Mouse (Mus musculus) lung, postnatal 4 days (tissue): Measurements from ENCODE around the gene Spock1.

Experiments used
- DNase-seq, 2 experiments: peaks; one replicate each; pipeline ENCODE4 v3.0.0; 2021

Gene Spock1

DNA sequence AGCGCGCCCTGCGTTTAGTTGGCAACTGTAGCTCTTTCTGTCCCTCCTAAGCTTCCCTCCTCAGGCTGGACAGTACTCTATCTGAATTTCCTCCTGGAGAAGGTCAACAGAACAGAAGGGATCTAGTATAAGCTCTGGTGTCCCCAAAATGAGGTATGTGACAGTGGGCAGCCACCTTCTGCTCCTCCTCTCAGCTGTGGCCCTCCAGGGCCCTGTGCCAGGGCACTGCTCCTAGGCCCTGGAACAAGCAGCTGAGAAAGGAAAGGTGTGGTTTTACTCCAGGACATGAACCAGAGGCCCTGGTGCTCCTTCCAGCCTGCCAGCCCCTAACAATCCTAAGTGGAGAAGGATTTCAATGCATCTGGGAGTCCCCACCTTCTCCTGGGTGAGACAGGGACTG is 51.1 kb downstream of the Spock1 start:
- no peak for DNase-seq

DNA sequence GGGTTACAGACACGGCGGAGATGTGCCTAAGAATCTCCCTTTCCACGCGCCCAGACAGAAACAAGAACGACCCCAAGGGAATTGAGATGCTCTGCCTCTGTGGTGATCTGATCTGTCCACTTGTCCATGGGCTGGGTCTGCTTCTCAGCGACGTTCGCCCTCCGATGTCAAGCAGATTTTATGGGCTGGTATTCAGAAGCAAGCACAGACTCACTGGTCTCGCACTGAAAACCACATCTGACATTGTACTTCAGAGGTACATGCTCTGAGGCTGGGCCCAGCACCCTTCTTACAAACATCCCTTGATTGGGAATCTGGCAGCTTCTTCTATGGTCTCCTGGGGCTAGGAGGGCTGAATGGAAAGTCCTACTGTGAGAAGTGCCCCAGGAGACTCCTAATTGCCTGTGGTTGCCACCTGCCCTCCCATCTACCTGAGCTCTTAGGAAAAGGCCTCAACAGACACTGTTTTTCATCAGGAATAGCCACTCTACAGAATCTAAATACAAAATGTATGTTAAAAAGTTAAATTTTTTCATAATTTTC is 51.8 kb downstream of the Spock1 start:
- DNase-seq: no peak

DNA sequence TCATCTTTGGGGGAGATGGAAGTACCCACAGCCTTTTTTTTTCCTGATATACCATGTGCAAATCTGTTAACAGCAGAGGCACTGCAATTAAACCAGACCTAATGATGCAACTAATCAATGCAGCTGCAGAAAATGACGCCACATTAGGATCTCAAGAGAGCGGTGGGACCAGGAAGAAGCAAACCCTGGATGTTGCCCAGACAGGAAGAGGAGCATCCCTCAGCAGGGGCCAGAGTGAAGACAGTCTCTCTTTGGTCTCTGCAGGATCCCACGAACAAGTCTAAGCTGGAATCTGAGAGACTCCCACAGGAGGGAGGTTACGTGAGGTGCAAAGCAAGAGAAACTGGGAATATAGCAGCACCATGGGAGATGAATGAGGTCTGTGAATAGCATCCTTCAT is 52.4 kb downstream of the Spock1 start:
- DNase-seq: no peak

DNA sequence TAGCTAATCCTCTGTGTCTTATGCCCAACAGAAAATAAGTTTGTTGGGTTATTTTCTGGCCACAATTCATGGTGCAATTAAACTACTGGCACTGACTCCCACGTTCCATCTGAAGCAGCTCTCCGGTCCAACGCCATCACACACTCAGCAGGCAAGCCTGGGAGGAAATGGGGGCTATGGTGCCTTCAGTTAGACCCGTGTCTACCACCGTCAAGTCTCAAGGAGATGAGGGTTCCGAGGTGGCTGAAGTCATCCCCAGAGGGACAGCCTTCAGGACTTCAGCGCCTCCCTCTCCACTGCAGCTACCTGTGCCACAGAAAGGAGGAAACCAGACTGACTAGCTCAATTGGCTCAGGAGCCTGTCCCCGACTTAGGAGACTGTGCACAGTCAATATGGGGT is 53.7 kb downstream of the Spock1 start:
- DNase-seq: no peak

DNA sequence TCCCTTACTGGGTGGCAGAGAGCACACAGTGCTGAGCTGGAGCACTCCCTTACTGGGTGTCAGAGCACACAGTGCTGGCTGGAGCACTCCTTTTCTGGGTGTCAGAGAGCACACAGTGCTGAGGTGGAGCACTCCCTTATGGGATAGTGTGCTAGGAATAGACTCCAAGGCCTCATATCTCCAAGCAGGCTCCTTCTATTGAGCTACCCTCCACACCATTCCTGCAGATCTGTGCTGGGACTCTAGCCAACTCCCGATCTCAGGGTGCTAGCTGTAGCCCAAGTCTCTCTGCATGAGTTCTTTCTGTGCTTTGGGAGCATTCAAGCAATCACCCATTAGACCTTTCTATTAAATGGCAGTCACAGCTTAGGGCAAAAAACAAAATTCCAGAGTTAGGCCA is 54.5 kb downstream of the Spock1 start:
- no peak for DNase-seq

DNA sequence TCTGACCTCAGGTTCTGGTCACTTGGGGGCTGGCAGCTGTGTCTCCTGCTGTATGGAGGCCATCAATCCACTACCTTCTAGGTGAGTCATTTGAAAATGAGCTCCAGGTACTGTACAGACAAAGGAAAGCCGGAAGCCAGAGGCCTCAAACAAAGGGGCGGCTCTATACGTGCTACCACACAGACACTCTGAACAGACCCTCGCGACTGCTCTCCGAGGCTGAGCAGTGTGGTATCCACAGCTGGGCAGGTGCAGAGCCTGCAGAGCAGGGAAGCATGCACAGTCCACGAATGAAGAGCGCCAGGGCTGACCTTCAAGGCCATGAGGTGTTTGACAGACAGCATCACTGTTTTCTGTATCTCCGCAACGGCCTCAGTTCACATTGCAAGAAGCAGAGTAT is 55.0 kb downstream of the Spock1 start:
- no peak for DNase-seq

DNA sequence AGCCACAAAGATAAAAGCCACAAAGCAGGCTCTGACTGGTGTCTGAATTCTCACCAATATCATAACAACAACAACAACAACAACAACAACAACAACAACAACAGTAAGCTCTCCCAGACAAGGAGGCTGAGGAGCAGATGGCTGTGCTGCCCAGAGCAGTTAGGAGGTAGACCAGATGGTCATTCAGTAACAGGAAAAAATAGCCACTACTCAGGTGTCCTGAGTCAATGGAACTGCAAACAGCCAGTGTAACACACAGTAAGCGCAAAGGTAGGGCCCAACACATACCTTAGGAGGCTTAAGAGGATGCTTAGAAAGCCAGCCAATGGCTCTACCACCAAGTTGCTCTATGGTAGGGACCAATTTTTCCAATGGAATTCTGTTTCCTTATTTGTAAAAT is 59.2 kb downstream of the Spock1 start:
- DNase-seq: no peak

DNA sequence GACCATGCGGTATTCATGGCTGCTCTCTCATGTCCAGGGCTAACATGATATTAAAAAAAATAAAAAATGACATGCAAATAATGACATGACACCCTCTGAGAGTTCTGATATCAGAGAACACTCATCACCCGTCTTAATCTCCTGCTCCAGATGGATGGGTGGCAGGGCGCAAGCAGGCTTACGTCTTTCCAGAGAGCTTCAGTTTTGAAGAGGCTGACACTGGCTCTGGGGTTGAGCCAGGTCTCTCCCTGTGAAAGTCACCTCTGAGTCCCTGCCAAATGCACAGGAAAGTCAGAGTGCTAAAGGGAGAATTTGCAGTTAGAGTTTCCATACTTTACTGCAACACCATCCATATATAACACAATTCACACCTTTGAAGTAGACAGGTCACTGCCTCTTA is 61.0 kb downstream of the Spock1 start:
- DNase-seq: no peak

DNA sequence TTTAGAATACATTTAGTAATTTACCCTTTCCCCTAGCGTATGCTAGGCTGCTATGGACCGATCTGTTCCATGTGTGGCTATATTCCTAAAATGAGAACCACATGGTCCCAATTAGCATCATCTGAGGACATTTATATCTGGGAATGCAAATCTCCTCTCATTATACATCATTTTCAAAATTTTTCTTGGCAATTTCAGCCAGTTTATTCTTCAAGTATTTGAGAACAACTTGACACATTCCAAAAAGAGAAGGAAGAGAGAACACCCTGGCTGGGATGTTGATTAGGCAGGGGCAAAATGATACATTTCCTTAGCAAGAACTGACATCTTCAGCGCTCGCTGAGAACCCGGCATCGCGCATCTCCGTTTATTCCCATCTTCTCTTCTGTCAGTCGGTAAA is 61.7 kb downstream of the Spock1 start:
- no peak for DNase-seq

DNA sequence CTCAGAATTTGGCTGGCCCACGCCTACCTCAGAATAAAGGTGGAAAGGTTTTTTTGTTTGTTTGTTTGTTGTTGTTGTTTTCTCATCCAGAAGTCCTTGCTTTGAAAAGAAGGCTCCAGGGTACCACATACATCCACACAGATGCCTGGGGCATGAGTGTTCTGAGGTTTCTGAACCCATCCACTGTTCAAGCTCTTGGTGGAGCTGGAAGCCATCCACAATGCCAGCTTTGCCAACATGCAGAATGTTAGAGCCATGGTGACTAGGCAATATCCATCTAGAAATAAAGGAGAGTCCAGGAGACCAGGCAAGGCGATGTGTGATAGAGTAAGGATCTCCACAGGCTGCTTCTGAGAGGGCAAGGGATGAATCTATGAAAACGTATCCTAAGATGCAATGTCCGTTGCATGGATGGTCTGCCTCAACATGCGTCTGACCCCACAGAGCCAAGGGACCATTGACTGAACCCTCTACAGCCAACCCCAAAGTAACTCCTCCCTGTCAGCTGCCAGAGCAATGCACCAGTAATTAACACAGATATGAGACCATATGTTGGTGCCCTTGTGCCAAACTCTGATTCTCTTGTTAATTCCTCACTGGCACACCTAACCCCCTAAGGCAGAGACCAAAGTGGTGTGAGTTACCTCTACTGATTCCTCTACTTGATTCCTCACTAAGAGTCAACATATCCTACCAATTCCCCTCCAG is 66.8 kb downstream of the Spock1 start:
- no peak for DNase-seq

DNA sequence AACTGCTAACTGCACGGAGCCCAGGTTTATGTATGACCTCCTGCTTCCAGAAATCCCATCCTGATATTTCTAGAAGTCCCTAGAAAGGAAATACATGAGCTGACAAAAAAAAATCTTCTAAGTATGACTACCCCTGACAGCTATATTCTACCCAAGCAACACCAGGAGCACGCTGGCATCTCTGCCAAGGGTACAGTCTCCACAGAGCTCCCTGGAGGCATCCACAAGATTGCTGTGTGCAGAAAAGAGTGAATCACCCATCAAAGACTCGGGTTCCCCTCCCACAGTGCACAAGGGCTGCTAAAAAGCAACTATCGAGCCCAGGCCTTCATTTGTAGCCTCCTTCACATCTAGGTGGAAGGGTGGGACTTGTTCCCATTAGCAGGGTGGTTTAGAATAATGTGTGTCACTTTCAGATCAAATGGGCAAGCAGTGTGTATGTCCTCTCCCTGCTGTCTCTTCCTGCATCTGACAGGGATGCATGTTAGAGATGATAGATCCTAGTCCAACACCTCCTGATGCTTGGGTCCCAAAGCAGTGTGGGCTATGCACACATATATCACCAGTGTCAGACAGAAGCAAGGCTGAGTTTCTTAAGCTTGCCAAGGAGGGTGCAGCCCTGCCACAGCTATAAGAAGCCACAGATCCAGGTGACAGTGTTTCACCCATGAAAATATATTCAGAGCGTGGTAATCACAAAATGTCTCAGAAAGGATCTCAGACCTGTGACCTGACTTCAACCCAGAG is 70.3 kb downstream of the Spock1 start:
- no peak for DNase-seq

DNA sequence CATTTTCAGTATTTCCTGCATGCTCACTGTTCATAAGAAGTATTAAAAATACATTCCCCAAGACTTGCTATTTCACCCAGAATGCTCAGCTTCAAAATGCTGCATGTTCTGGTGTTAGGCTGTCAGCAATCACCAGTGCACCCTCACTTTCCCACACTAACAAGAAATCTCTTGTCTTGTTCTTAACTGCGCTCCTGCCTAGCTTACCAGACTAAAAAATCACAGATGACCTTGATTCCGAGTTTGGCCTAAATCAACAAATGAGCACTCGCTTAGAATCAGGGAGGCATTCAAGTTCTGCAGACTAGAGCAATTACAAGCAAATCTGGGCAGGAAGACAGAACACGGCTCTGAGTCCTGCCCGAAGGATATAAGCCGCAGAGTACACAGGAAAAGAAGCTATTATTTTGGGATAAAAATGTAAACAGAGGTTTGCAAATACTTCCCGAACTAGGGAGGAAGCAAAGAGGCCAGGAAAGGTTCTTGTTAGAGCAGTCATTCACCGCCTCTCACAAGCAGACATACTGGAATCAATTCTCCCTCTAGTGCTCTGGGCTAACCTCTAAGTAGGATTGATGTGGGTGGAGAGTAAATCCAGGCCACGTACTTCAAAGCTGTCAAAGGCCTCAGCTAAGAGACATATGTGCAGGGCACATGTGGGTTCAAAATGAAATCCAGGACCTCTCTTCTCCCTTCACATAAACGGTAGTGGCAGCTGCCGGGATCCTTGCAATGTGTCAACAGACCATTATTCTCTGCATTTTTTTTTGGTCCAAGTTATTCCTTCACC is 76.6 kb downstream of the Spock1 start:
- no peak for DNase-seq

DNA sequence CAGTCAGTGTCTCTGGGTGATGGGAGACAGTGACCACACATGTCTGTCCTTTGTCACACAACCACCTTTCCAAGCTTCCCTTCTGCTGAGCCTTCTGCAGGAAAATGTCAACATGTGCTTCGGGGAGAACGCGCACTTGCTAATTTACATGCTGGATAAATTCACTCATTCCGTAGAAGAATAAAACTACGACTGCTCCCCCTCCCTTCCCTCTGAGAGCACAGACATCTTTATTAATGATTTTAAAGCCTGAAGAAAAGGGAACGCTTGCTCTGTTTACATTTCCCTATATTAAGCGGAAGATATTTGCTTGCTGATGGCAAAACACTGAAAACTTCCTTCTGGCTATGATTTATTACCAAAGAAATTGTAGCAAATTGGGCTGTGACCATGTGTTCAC is 77.2 kb downstream of the Spock1 start:
- no peak for DNase-seq

DNA sequence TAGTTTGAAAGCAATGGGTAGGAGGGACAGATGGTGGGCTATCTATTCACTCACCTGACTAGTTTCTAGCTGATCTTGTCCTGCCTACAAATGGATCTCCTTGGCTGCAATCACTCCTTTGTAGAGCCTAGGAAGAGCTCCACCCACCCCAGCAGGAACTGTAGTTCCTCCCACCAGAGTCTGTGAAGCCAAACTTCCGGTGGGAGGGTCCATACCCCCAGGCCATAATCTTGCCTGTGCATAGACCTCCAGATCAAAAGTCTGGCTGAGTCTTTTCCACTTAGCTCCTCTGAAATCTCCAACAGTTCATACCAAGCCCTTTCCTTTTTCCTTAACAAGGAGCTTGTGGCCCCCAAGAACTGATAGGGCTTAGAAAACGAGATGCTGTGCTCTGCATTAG is 78.0 kb downstream of the Spock1 start:
- no peak for DNase-seq

DNA sequence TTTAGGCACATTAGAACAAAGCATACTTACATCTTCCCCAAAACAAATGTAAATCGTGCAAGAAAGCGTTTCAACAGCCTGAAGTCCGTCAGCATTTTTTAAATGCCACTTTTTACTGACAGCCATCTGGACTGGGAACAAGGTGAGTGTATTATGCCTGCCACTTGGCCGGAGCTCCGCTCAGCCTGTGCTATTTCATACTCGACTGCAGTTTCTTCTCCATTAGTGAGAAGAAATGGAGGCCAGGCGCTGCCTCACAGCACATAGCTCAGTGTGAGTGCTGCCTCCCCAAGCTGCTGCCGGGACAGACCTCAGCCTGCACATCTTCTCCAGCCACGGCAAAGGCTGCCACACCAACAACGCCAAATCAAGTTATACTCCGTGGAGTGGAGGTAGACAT is 91.9 kb downstream of the Spock1 start:
- no peak for DNase-seq

DNA sequence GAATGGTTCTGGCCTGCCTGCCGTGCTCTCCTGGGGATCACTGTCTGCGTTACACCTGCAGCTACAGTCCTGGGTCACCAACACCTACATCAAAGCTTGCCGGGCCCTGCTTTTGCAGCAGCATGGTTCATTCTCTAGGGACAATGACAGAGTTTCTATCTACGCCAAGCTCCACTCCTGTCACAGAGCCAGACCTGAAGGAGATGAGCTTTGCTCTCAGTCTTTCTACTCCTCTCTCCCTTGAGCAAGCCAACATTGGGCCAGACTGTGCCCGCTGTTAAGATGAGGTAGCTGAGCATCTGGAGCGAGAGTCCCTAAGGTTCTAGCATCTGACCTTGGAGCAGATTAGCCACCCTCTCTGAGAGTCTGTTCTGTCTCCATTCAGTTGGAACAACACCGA is 95.5 kb downstream of the Spock1 start:
- DNase-seq: no peak

DNA sequence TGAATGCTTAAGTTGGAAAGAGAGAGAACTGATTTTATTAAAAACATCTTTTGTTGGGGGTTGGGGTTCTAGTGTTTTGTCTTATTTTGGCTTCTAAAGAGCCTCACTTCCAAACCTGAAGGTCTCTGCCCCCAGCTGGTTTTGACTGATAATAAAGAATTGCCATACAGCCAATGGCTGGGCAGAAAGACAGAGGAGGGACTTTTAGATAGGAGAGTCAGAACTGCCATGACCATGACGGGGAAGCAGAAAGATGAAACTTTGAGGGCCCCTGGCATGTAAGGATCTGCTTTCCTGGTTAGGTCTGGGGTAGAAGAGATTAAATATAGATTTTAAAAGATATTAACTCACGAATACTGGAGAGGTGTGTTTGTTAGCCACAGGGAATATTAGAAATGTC is 96.9 kb downstream of the Spock1 start:
- DNase-seq: no peak

DNA sequence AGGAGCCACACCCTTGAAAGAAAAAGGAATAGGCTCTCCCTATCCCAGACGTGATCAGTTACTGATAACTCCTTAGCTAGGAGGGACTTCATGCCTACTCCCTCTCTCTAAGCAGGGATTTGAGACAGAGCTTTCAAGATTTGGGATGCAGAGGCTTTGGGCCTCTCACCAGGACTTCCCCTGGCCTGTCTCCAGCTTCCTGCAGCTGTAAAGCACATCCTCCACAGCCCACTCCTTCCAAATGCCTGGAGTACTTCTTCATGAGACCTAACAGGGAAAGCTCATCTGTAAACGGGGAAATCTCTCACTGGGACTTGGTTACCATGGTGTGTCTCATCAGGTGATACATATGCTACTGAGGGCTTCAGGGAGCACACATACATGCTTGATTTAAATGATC is 97.3 kb downstream of the Spock1 start:
- DNase-seq: no peak

DNA sequence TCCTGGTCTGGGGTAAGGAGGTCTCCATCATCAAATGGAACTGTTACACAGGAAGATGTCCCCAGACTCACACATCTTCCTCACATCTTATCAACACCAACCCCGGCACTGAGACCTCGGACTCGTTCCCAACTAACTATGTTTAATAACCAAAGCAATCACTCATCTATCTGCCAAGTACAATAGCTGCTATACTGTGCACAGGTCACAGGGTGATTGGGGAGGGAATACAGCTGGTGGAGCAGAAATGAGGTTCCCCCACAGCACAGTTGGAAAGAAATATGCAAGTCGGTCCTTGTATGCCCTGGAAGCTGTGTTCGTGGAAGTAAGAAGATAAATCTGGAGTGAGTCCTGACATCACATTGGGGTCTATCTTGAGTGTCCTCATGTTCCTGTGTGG is 98.0 kb downstream of the Spock1 start:
- DNase-seq: no peak

DNA sequence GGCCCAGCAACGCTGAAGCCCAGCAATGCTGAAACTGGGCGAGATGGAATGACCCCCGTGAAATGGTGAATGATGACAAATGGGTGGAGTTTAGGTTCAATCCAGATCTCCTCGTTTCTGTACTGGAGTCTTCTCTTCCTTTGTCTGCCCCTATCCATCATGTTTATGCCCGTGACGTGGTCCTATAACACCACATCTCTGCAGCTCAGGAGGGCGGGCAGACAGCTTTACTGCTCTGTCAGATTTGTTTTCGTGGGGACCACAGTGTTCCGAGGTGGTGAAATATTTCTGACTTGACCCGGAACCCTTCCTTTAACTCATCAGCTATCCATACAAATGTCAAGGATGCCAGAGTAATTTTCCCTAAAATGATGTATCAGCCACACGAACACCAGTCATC is 98.5 kb downstream of the Spock1 start:
- DNase-seq: no peak

DNA sequence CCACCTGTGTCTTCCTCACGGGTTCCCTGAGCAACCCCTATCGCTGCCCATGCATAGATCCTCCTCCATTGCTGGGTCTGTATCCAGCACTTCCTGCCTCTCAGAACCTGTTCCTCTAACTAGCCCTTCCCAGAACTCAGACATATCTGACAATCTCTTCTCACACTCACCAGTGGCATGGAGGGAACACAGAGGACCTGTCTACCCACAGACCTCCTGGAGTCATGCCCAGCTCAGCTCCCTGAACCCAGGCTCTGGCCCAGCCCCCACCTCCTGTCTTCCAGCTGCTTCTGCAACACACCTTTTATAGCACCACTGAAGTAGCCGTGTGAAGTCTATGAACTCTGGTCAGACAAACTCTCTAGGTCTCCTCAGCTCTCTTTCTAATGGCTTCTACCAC is 101.3 kb downstream of the Spock1 start:
- DNase-seq: no peak

DNA sequence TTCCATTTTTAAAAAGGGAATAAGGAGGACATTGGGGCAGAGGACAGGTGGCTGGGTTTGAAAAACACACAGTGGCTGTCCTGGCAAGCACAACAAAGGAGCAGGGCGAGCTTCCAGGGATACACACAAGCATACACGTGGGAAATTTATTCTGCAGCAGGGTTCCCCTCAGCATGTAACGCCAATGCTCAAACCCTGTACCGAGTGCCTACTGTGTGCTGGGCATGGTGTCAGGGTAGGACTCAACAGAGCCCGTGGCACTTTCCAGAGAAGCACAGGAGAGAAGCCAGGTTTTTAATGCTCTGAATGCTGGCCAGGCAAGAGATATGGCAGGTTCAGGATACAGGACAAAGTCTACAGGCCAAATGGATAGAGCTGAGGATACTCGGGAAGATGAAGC is 101.8 kb downstream of the Spock1 start:
- no peak for DNase-seq

DNA sequence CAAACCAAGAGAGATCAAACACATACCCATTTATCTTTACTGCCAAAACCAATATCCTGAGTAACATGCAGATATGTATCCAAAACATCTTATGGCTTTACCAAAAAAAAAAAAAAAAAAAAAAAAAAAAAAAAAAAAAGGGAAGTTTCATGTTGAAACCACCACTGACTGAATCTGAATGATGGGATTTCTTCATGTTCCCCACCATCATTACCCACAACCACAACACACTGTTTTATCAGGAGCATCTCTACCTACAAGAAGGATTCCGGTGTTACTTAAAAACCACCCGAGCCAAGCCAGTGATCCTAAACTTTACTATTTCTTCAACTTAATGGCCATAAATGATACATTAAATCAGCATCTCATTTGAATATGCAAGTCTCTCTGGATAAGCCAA is 109.5 kb downstream of the Spock1 start:
- DNase-seq: no peak
